Mouse (Mus musculus) erythroblast, embryonic 14.5 days (primary cell): Measurements from ENCODE around the gene Ifna5. TPM values are rescaled to one million over a fixed set of nuclear protein-coding genes. Genes with fewer than 3 reads are reported as not detected.
"Not testable (repeated sequence)": the region's sequence is repeated elsewhere in the genome, so short reads cannot be mapped to it uniquely, and the experiment has no call there.

Experiments used
- H3K27me3 ChIP-seq: 2 replicates; pipeline ENCODE4 v1.6.1; 2012; ENCODE audit warnings: inconsistent platforms; ENCODE audit not compliant: control insufficient read depth
- H3K36me3 ChIP-seq: 2 replicates; pipeline ENCODE4 v1.6.1; 2012; ENCODE audit warnings: mild to moderate bottlenecking, inconsistent platforms; ENCODE audit not compliant: control insufficient read depth
- H3K4me1 ChIP-seq: 2 replicates; pipeline ENCODE4 v1.6.1; 2012; ENCODE audit warnings: inconsistent platforms; ENCODE audit not compliant: control insufficient read depth
- H3K4me3 ChIP-seq: replicated peaks from 2 replicates; pipeline ENCODE3; 2012; ENCODE audit warnings: moderate library complexity, mild to moderate bottlenecking, inconsistent platforms
- H3K9me3 ChIP-seq: 2 replicates; pipeline ENCODE4 v1.6.1; 2012; ENCODE audit warnings: low read length, inconsistent platforms, mixed read lengths; ENCODE audit not compliant: control insufficient read depth
- GATA1 ChIP-seq: IDR thresholded peaks from 2 replicates; pipeline ENCODE4 v1.6.1; 2012; ENCODE audit warnings: low read length, inconsistent platforms, mixed read lengths
- TAL1 ChIP-seq: IDR thresholded peaks from 3 replicates; pipeline ENCODE4 v1.6.1; 2012; ENCODE audit warnings: low read length, inconsistent platforms, mixed read lengths
- polyA plus RNA-seq: library from polyadenylated mRNA; stranded (reverse); fragments of >175 nt; gene quantifications from 2 replicates; pipeline ENCODE4 v1.2.3, GENCODE M21; 2012

The Ifna5 gene
- polyA plus RNA-seq, result not detected in 2 replicates

DNA sequence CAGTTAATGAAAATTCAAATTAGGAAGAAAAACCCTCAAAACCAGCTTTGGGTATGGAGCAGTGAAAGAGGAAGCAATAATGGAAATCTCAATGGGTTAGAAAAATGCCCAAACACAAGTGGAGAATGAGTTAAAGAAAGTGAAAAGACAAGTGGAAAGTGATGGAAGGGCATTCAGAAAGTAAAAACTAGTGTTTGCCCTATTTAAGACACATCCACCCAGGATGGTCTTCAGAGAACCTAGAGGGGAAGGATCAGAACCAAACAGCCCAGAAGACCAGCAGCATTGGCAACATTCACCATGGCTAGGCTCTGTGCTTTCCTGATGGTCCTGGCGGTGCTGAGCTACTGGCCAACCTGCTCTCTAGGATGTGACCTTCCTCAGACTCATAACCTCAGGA, at the start of gene Ifna5:
Ifna5 (plus strand) TSS at position 301 of the 400 bp plus-strand sequence.
- not testable (repeated sequence) for H3K36me3 ChIP-seq, H3K4me1 ChIP-seq, H3K9me3 ChIP-seq, H3K27me3 ChIP-seq, H3K4me3 ChIP-seq

DNA sequence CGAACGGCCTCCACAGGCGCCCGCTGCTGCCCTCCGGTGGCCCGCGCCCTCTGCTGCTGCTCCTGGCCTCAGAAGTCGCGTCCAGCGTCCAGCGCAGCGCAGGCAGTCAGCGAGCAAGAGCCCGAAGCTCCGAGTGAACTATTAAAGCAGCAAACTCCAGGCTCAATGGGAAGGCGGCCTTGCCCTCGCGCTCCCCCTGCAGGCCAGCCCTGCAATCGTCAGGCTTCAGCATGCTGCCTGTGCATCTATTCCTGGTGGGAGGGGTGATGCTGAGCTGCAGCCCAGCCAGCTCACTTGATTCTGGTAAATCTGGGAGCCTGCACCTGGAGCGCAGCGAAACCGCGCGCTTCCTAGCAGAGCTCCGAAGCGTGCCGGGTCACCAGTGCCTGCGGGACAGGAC, 46.9 kb upstream of the Ifna5 start, which contains the start of gene Gm13277:
Gm13277 (plus strand) TSS at position 231 of the 400 bp plus-strand sequence.
- not testable (repeated sequence) for H3K9me3 ChIP-seq, H3K4me3 ChIP-seq, H3K36me3 ChIP-seq, H3K4me1 ChIP-seq, H3K27me3 ChIP-seq

DNA sequence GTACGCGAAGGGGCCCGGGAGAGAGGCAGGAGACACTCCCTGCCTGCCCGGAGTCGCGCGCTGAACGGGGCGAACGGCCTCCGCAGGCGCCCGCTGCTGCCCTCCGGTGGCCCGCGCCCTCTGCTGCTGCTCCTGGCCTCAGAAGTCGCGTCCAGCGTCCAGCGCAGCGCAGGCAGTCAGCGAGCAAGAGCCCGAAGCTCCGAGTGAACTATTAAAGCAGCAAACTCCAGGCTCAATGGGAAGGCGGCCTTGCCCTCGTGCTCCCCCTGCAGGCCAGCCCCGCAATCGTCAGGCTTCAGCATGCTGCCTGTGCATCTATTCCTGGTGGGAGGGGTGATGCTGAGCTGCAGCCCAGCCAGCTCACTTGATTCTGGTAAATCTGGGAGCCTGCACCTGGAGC, 44.1 kb upstream of the Ifna5 start, which contains the start of gene Gm13278:
Gm13278 (plus strand) TSS at position 301 of the 400 bp plus-strand sequence.
- not testable (repeated sequence) for H3K27me3 ChIP-seq, H3K36me3 ChIP-seq, H3K4me3 ChIP-seq, H3K9me3 ChIP-seq, H3K4me1 ChIP-seq

DNA sequence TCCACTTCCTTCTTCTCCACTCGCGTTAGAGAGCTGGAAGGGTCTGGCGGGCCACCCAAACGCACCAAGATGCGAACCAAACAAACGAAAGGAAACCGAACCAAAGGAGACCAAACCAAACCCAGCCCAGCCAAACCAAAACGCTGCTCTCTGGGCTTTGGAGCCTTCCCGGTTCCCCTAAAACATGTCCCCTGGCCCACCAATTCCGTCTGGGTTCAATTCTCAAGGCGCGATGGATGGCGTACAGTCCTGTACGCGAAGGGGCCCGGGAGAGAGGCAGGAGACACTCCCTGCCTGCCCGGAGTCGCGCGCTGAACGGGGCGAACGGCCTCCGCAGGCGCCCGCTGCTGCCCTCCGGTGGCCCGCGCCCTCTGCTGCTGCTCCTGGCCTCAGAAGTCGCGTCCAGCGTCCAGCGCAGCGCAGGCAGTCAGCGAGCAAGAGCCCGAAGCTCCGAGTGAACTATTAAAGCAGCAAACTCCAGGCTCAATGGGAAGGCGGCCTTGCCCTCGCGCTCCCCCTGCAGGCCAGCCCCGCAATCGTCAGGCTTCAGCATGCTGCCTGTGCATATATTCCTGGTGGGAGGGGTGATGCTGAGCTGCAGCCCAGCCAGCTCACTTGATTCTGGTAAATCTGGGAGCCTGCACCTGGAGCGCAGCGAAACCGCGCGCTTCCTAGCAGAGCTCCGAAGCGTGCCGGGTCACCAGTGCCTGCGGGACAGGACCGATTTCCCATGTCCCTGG, 41.2 kb upstream of the Ifna5 start, which contains the start of gene Gm13275:
Gm13275 (plus strand) TSS at position 552 of the 740 bp plus-strand sequence.
- not testable (repeated sequence) for H3K36me3 ChIP-seq, H3K9me3 ChIP-seq, H3K4me1 ChIP-seq, H3K27me3 ChIP-seq, H3K4me3 ChIP-seq

GRCm38 (mm10) chr4:88797097-88797496, 38.2 kb upstream of the Ifna5 start, which contains the start of gene Gm13279:
Gm13279 (plus strand) TSS chr4:88797397.
- not testable (repeated sequence) for H3K36me3 ChIP-seq, H3K27me3 ChIP-seq, H3K9me3 ChIP-seq, H3K4me3 ChIP-seq, H3K4me1 ChIP-seq

- not testable (repeated sequence) for H3K36me3 ChIP-seq
Observed at GRCm38 (mm10) chr4:88799365-88799764, 36.0 kb upstream of the Ifna5 start, which contains the start of gene Gm13285. Gm13285 (plus strand) TSS chr4:88799665.

GRCm38 (mm10) chr4:88802954-88803353, 32.4 kb upstream of the Ifna5 start, which contains the start of gene Gm13287:
Gm13287 (plus strand) TSS chr4:88803254.
- not testable (repeated sequence) for H3K9me3 ChIP-seq, H3K4me1 ChIP-seq, H3K4me3 ChIP-seq, H3K27me3 ChIP-seq, H3K36me3 ChIP-seq

More at GRCm38 (mm10) chr4:88799365-88799764, 36.0 kb upstream of the Ifna5 start, which contains the start of gene Gm13285:
- H3K27me3 ChIP-seq, H3K4me1 ChIP-seq, H3K9me3 ChIP-seq, H3K4me3 ChIP-seq: not testable (repeated sequence)

DNA sequence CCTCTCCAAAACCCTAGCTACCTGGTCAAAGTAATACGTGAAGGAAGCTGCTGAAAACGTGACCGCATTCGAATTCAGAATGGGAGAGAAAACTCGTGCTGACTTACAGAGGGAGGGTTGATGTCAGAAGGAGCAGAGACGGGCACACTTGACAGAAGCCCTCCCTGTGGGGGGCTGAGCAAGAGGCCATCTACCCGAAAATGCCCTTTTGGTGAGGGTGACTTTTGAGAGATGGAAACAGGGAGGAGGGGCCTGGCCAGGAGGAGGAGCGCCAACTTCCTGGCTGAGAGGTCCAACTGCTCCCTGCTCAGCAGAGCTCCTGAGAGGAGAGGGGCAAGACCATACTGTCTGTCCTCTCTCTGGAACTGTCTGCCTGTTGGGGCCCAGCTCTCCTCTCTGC, 30.1 kb upstream of the Ifna5 start, which contains the start of gene Gm13288:
Gm13288 (plus strand) TSS at position 301 of the 400 bp plus-strand sequence.
- H3K9me3 ChIP-seq, H3K4me1 ChIP-seq, H3K36me3 ChIP-seq, H3K4me3 ChIP-seq, H3K27me3 ChIP-seq: not testable (repeated sequence)

DNA sequence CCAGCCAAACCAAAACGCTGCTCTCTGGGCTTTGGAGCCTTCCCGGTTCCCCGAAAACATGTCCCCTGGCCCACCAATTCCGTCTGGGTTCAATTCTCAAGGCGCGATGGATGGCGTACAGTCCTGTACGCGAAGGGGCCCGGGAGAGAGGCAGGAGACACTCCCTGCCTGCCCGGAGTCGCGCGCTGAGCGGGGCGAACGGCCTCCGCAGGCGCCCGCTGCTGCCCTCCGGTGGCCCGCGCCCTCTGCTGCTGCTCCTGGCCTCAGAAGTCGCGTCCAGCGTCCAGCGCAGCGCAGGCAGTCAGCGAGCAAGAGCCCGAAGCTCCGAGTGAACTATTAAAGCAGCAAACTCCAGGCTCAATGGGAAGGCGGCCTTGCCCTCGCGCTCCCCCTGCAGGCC, 29.6 kb upstream of the Ifna5 start:
- H3K27me3 ChIP-seq, H3K36me3 ChIP-seq, H3K9me3 ChIP-seq, H3K4me1 ChIP-seq, H3K4me3 ChIP-seq: not testable (repeated sequence)

DNA sequence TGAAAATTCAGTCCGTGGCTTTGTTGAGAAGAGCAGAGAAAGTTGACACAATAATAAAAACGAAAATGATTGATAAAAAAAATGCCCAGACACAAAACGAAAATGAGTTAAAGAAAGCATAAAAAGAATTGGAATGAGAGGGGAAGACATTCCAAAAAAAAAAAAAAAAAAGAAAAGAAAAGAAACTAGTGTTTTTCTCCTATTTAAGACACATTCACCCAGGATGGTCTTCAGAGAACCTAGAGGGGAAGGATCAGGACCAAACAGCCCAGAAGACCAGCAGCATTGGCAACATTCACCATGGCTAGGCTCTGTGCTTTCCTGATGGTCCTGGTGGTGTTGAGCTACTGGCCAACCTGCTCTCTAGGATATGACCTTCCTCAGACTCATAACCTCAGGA, 19.4 kb upstream of the Ifna5 start, which contains the start of gene Ifna7:
Ifna7 (plus strand) TSS at position 301 of the 400 bp plus-strand sequence.
- Histone ChIP-seq H3K27me3 (no peaks in the 10 kb centered on the region), H3K4me3 (no peak within 1 kb of the TSS), H3K36me3 (no peaks in the 10 kb centered on the region), H3K4me1 (no peaks in the 10 kb centered on the region), H3K9me3 (no peaks in the 10 kb centered on the region)
- TF ChIP-seq TAL1, result no peak
- TF ChIP-seq GATA1, result no peak
